Mouse (Mus musculus) heart, adult 2 months (tissue): ENCODE data around the gene Mlycd.

Source experiments
- CTCF ChIP-seq: fragments of 200-600 bp; IDR thresholded peaks from 2 replicates; pipeline ENCODE4 v1.8.1; 2022; ENCODE audit warnings: antibody characterized with exemption, mild to moderate bottlenecking, moderate library complexity
- EP300 ChIP-seq: fragments of 200-500 bp; IDR thresholded peaks from 2 replicates; pipeline ENCODE4 v1.6.1; 2011; ENCODE audit warnings: low read depth, low read length, control low read depth; ENCODE audit not compliant: insufficient read depth

GRCm38 (mm10) chr8:119422123-119422711, 27.5 kb downstream of the Mlycd start:
- no peak for TF ChIP-seq CTCF
- no peak for TF ChIP-seq EP300
